Mouse (Mus musculus) heart, postnatal 0 days (tissue): ENCODE results near the gene Hoxd8. TPM values are rescaled to one million over a fixed set of nuclear protein-coding genes. Genes with fewer than 3 reads are reported as not detected.

Experiments
- ATAC-seq: fragments of 200-750 bp; cut with Nextera tagmentation; 2 replicates; pipeline ENCODE4 v1.8.0; 2017; ENCODE audit warnings: low read depth, moderate number of reproducible peaks, moderate library complexity; ENCODE audit not compliant: insufficient read depth
- DNase-seq: peaks from one replicate; pipeline ENCODE4 v3.0.0-alpha.2; 2016; ENCODE audit warnings: low spot score
- H3K27ac ChIP-seq: fragments of 300-500 bp; sonication (generic); 2 replicates; pipeline ENCODE4 v1.5.1; 2014; ENCODE audit warnings: low read depth, mild to moderate bottlenecking
- H3K27me3 ChIP-seq: fragments of 300-500 bp; sonication (generic); 2 replicates; pipeline ENCODE4 v1.6.1; 2014; ENCODE audit warnings: low read length, mixed read lengths; ENCODE audit not compliant: control insufficient read depth, insufficient read depth
- H3K36me3 ChIP-seq: fragments of 300-500 bp; sonication (generic); replicated peaks from 2 replicates; pipeline ENCODE4 v1.6.1; 2014; ENCODE audit warnings: low read length, mixed read lengths; ENCODE audit not compliant: control insufficient read depth, insufficient read depth
- H3K4me1 ChIP-seq: fragments of 300-500 bp; sonication (generic); 2 replicates; pipeline ENCODE4 v1.6.1; 2014; ENCODE audit warnings: antibody characterized with exemption; ENCODE audit not compliant: control insufficient read depth, insufficient read depth
- H3K4me2 ChIP-seq: fragments of 300-500 bp; sonication (generic); 2 replicates; pipeline ENCODE4 v1.6.1; 2014; ENCODE audit warnings: low read depth, mild to moderate bottlenecking, low read length, moderate library complexity
- H3K4me3 ChIP-seq: fragments of 300-500 bp; sonication (generic); 2 replicates; pipeline ENCODE4 v1.5.1; 2014; ENCODE audit warnings: low read depth, low read length
- H3K9ac ChIP-seq: fragments of 300-500 bp; sonication (generic); replicated peaks from 2 replicates; pipeline ENCODE4 v1.6.1; 2014; ENCODE audit warnings: low read depth, low read length, mixed read lengths
- H3K9me3 ChIP-seq: fragments of 300-500 bp; sonication (generic); replicated peaks from 2 replicates; pipeline ENCODE4 v1.6.1; 2016; ENCODE audit warnings: low read length; ENCODE audit not compliant: control insufficient read depth
- CTCF ChIP-seq: IDR thresholded peaks from 2 replicates; pipeline ENCODE4 v1.5.1; 2016; ENCODE audit warnings: antibody characterized with exemption, control low read depth, low read depth
- EP300 ChIP-seq: IDR thresholded peaks from 2 replicates; pipeline ENCODE4 v1.6.1; 2016; ENCODE audit warnings: antibody characterized with exemption, low read depth
- WGBS: fragments of 180-500 bp; shearing (Covaris S2); extraction: QIAGEN DNeasy Blood & Tissue Kit; methylation state at CpG from one replicate; pipeline ENCODE4 v1.1.7; 2014; 5-methylcytosine and 5-hydroxymethylcytosine counted together
- polyA plus RNA-seq: library from polyadenylated mRNA; unstranded; fragments of >200 nt; fragmentation: Nextera tagmentation; extraction: Ambion mirVana; gene quantifications from 2 replicates; pipeline ENCODE4 v1.2.1, GENCODE M21; 2015
- total RNA-seq: library from RNA; depleted of rRNA; stranded (reverse); fragments of >200 nt; gene quantifications from 2 replicates; pipeline ENCODE4 v1.2.3, GENCODE M21; 2014; ENCODE audit warnings: low replicate concordance

Gene Hoxd8
- total and polyA plus RNA-seq, 2 experiments from 2014 or later = 0.23 to 1.5 TPM

DNA sequence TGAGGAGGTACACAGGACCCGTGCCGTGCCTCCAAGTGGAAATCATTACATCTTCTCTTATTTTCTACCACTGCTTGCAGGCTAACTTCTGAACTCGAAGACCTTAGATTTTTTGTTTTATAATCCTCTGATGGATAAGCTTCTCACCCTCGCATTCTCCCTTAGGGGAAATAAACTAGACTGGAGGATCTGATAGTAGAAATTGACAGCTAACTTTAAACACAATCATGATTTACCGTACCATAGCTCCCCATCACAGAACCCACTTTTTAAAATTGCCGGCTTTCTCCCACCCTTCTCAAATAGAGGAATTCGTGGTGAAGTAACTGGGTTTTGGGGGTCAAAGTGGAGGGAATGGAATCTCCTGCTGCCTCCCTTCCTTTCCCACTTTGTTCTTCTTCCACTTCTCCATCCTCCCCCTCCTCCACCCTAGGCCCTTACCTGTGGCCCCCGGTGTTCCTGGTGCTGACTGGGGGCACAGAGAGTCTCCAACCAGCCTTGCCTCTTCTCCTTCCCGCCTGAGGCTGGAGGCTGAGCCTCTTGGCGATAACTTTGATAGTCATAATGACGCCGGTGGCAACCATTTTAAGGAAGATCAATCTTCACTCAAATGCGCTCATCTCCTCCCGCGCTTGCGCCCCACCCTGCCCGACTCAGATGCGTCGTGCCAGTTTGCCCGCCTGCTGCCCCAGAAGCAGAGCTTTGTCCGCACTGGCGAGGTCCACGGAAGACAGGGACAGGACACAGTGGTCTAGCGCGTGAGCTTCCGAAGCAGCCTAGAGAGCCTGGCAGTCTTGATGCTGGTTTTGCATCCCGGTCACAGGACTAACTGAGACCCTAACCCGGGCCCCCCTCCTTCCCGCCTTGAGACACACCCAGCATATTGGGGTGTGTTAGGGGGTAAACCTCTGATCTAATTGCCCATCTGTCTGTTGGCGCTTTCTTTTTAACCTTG is 43.7 kb upstream of the Hoxd8 start:
- no peak for DNase-seq
- TF ChIP-seq CTCF = no peak
- no peak for TF ChIP-seq EP300
- 5% methylated on average over 30 of the region's 30 CpGs for WGBS
- H3K27ac ChIP-seq = no peak overlapping the region
- H3K36me3 ChIP-seq = no peaks in the 10 kb centered on the region
- H3K9ac ChIP-seq = no peak overlapping the region
- H3K4me1 ChIP-seq = no peaks in the 10 kb centered on the region
- H3K27me3 ChIP-seq = peaks cover 99% of the 10 kb centered on the region
- no peak for ATAC-seq
- H3K4me3 ChIP-seq = no peak overlapping the region
- no peak overlapping the region for H3K4me2 ChIP-seq
- no peaks in the 10 kb centered on the region for H3K9me3 ChIP-seq

GRCm38 (mm10) chr2:74661685-74662084 is 42.7 kb upstream of the Hoxd8 start:
- Histone ChIP-seq H3K9ac (no peak overlapping the region), H3K4me1 (no peaks in the 10 kb centered on the region), H3K36me3 (no peaks in the 10 kb centered on the region), H3K27me3 (peaks cover 99% of the 10 kb centered on the region), H3K4me3 (no peak overlapping the region; the same call in 1 of the 2 replicates), H3K27ac (no peak overlapping the region), H3K4me2 (no peak overlapping the region), H3K9me3 (no peaks in the 10 kb centered on the region)
- ATAC-seq (no peak), DNase-seq (no peak)
- WGBS = 2% methylated on average over 14 of the region's 14 CpGs
- TF ChIP-seq CTCF (peak; percentile 48), EP300 (no peak)

DNA sequence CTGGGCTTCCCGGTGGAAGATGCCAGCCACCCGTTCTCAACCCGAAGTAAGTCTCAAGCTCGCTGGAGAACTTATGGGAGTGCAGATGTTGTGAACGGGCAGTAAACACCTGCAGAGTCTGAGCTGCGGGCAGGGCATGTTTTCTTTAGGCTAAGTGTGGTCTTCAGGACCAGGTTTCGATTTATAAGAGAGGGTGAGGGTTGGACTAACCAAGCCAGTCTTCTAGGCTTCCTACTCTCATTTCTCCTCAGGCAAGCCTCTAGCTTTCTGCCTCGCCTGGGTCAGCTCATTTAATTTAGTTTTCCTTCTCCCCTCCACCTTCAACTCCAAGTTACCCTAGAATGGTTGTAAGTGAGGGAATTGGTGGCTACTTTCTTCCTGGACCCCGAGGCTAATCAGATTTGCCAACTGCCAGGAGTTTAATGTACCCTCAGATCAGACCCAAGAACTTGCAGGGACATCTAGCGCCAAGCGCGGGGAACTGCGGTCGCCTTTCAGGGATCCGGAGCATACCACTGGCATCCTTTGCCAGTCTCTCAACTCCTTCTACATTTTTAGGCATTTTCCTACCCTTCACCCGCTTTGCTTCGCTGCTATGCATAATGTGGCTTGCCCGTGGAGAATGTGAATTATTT is 41.0 kb upstream of the Hoxd8 start:
- Histone ChIP-seq H3K4me1 (peaks cover 3% of the 10 kb centered on the region; the same call in 1 of the 2 replicates), H3K4me2 (no peak overlapping the region), H3K27me3 (peaks cover 98% of the 10 kb centered on the region), H3K4me3 (no peak overlapping the region), H3K9ac (no peak overlapping the region), H3K9me3 (no peaks in the 10 kb centered on the region), H3K27ac (no peak overlapping the region), H3K36me3 (no peaks in the 10 kb centered on the region)
- 4% methylated on average over 18 of the region's 18 CpGs for WGBS
- ATAC-seq = no peak
- no peak for DNase-seq
- peak; percentile 55 for TF ChIP-seq CTCF
- no peak for TF ChIP-seq EP300

- H3K4me3 ChIP-seq = no peak overlapping the region
- DNase-seq (no peak), ATAC-seq (no peak)
- H3K27ac ChIP-seq = no peak overlapping the region
- no peaks in the 10 kb centered on the region for H3K36me3 ChIP-seq
- no peak overlapping the region for H3K4me2 ChIP-seq
- TF ChIP-seq CTCF (no peak), EP300 (no peak)
- no peaks in the 10 kb centered on the region for H3K9me3 ChIP-seq
- peaks cover 4% of the 10 kb centered on the region; the same call in 1 of the 2 replicates for H3K4me1 ChIP-seq
- peaks cover 99% of the 10 kb centered on the region for H3K27me3 ChIP-seq
- no peak overlapping the region for H3K9ac ChIP-seq
- WGBS = 3% methylated on average over 7 of the region's 7 CpGs
These were observed 38.0 kb upstream of the Hoxd8 start for GRCm38 (mm10) chr2:74666411-74666810.

GRCm38 (mm10) chr2:74667191-74667841 is 37.1 kb upstream of the Hoxd8 start:
- Histone ChIP-seq H3K4me3 (no peak overlapping the region), H3K4me1 (peaks cover 4% of the 10 kb centered on the region; the same call in 1 of the 2 replicates), H3K36me3 (no peaks in the 10 kb centered on the region), H3K27ac (no peak overlapping the region), H3K9ac (no peak overlapping the region), H3K27me3 (peaks cover 99% of the 10 kb centered on the region), H3K4me2 (no peak overlapping the region), H3K9me3 (no peaks in the 10 kb centered on the region)
- no peak for DNase-seq
- TF ChIP-seq CTCF (no peak), EP300 (no peak)
- 3% methylated on average over 36 of the region's 36 CpGs for WGBS
- ATAC-seq = no peak
